Mouse (Mus musculus) B cell, adult 2 months (primary cell): ENCODE results near the gene Crtap.
"Not testable (repeated sequence)": the region's sequence is repeated elsewhere in the genome, so short reads cannot be mapped to it uniquely, and the experiment has no call there.

ENCODE experiments used
- DNase-seq, 2 experiments: peaks; one replicate each; pipeline ENCODE4 v3.0.0; 2022

The Crtap gene

GRCm38 (mm10) chr9:114394677-114395076 is 4.2 kb upstream of the Crtap start:
- DNase-seq, result no peak

- DNase-seq, result not testable (repeated sequence)
Observed at GRCm38 (mm10) chr9:114394136-114394535, 3.7 kb upstream of the Crtap start.

GRCm38 (mm10) chr9:114390749-114391075 is 237 bp upstream of the Crtap start:
- DNase-seq, result no peak

- peak; percentile 35 to 36 for DNase-seq
Observed at GRCm38 (mm10) chr9:114389371-114389904, 1.0 kb downstream of the Crtap start.

- DNase-seq, result no peak
Observed at GRCm38 (mm10) chr9:114388701-114389370, 1.6 kb downstream of the Crtap start.

- DNase-seq, result no peak
Observed at GRCm38 (mm10) chr9:114388288-114388687, 2.2 kb downstream of the Crtap start.

- DNase-seq, result no peak
Observed at GRCm38 (mm10) chr9:114387086-114387485, 3.4 kb downstream of the Crtap start.

GRCm38 (mm10) chr9:114385160-114385559 is 5.3 kb downstream of the Crtap start:
- no peak for DNase-seq

- no peak for DNase-seq
Observed at GRCm38 (mm10) chr9:114384691-114385090, 5.8 kb downstream of the Crtap start.

- no peak for DNase-seq
Observed at GRCm38 (mm10) chr9:114382936-114383710, 7.4 kb downstream of the Crtap start.

GRCm38 (mm10) chr9:114380881-114381733 is 9.4 kb downstream of the Crtap start:
- DNase-seq, result peak; percentile 47 to 48

GRCm38 (mm10) chr9:114379871-114380270 is 10.6 kb downstream of the Crtap start:
- DNase-seq, result no peak

GRCm38 (mm10) chr9:114377168-114377567 is 13.3 kb downstream of the Crtap start:
- DNase-seq, result no peak

GRCm38 (mm10) chr9:114375276-114375962 is 15.1 kb downstream of the Crtap start:
- no peak for DNase-seq

GRCm38 (mm10) chr9:114371717-114372116 is 18.8 kb downstream of the Crtap start:
- DNase-seq, result peak in 1 of 2 experiments; percentile 15

GRCm38 (mm10) chr9:114369389-114369788 is 21.1 kb downstream of the Crtap start:
- not testable (repeated sequence) for DNase-seq

GRCm38 (mm10) chr9:114368471-114368858 is 22.0 kb downstream of the Crtap start:
- DNase-seq, result no peak

GRCm38 (mm10) chr9:114367783-114368470 is 22.5 kb downstream of the Crtap start:
- no peak for DNase-seq

GRCm38 (mm10) chr9:114329855-114330254 is 60.6 kb downstream of the Crtap start, which contains the start of gene Bcl2a1c:
Bcl2a1c (plus strand) TSS chr9:114330135.
- not testable (repeated sequence) for DNase-seq

GRCm38 (mm10) chr9:114328332-114328731 is 62.1 kb downstream of the Crtap start:
- not testable (repeated sequence) for DNase-seq

GRCm38 (mm10) chr9:114326011-114326748 is 64.3 kb downstream of the Crtap start:
- DNase-seq, result no peak
